ENCODE assay signal across 12 mouse cellular contexts in the genomic region with DNA sequence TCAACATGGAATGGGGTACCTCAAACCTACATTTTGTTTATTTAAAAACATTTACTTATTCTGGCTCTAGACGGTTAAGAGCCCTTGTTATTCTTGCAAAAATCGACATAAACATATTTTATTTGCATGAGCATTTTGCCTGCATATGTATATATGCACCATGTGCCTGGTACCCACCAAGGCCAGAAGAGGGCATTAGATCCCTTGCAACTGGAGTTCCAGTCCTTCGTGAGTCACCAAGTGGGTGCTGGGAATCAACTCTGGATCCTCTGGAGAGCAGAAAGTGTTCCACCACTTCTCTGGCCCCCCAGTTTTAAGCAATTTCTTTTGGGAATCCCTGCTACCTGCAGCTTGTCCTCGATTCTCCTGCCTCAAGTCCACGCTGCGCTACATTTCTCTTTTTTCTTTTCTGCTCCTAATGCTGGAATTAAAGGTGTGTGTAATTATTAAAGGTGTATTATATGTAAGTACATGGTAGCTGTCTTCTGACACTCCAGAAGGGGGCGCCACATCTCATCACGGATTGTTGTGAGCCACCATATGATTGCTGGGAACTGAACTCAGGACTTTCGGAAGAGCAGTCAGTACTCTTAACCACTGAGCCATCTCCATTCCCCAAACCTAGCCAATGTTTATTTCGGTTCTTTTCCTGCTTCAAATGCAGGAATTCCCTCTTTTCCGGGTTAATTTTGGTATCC. TPM values are rescaled to one million over a fixed set of nuclear protein-coding genes. Genes with fewer than 3 reads are reported as not detected.
DNase-seq lines count a peak whose midpoint lies in the region; ATAC-seq and TF ChIP-seq lines count a peak whose summit lies in the region.
"Had no signal": no experiment of that assay in that cellular context is flagged by ENCODE, and none has a peak within 500 bp of the region (broad histone marks: within the 10 kb centered on the region; RNA-seq: fewer than 3 reads in every experiment).

No protein-coding gene starts in this region.

- H3K4me1 ChIP-seq in heart, adult 2 months (ENCODE audit: control insufficient read depth, insufficient read depth, low read length) = no peaks in the 10 kb centered on the region
- H3K4me1 ChIP-seq in limb, embryonic 12.5 days (replicated peaks) = peaks cover 11% of the 10 kb centered on the region
- peaks cover 9% of the 10 kb centered on the region for H3K4me1 ChIP-seq in stomach, postnatal 0 days (replicated peaks; ENCODE audit: control insufficient read depth, insufficient read depth)

- no peak for DNase-seq in heart, adult 2 months
- no peak for DNase-seq in heart, adult 18-20 months
- peak; percentile 27 for DNase-seq in thymus, postnatal 14 days
- no peak for DNase-seq in thymus, adult 18-20 months
- DNase-seq in stomach, postnatal 0 days (ENCODE audit: low spot score) = no peak
- DNase-seq in kidney, adult 18-20 months = no peak
- DNase-seq: adrenal gland, postnatal 25 days; gastrocnemius, postnatal 25 days; thymus, adult 2 months had no signal

- 92% methylated on average over 11 of the region's 11 CpGs for WGBS in heart, adult 2 months
- 91% methylated on average over 11 of the region's 11 CpGs for WGBS in limb, embryonic 12.5 days
- WGBS in stomach, postnatal 0 days = 92% methylated on average over 11 of the region's 11 CpGs

- no peaks in the 10 kb centered on the region for H3K27me3 ChIP-seq in heart, adult 2 months (ENCODE audit: control insufficient read depth, insufficient read depth, low read length)
- H3K27me3 ChIP-seq in limb, embryonic 12.5 days = 0 out of 2 replicates have a peak, but pooled peaks cover 3% of the 10 kb centered on the region
- no peaks in the 10 kb centered on the region for H3K27me3 ChIP-seq in stomach, postnatal 0 days (ENCODE audit: control insufficient read depth, insufficient read depth, low read length)

- no peak for ATAC-seq in limb, embryonic 12.5 days (ENCODE audit: insufficient number of reproducible peaks, insufficient read depth, low FRiP score, low TSS enrichment, low read depth)
- no peak for ATAC-seq in stomach, postnatal 0 days (ENCODE audit: low FRiP score, low TSS enrichment)
- no peak for ATAC-seq in frontal cortex, adult (ENCODE audit: low TSS enrichment)
- ATAC-seq: inflammation-experienced regulatory T-cells, adult 6 months had no signal

- no peak overlapping the region for H3K4me3 ChIP-seq in heart, adult 2 months
- H3K4me3 ChIP-seq in limb, embryonic 12.5 days (replicated peaks) = no peak overlapping the region; the same call in 1 of the 2 replicates
- no peak overlapping the region for H3K4me3 ChIP-seq in stomach, postnatal 0 days (ENCODE audit: low read depth, low read length)

- no peaks in the 10 kb centered on the region for H3K9me3 ChIP-seq in limb, embryonic 12.5 days
- no peaks in the 10 kb centered on the region for H3K9me3 ChIP-seq in stomach, postnatal 0 days (ENCODE audit: control insufficient read depth, low read length)

- no peak overlapping the region for H3K27ac ChIP-seq in heart, adult 2 months
- no peak overlapping the region for H3K27ac ChIP-seq in limb, embryonic 12.5 days
- H3K27ac ChIP-seq in stomach, postnatal 0 days (replicated peaks) = no peak overlapping the region

- TF ChIP-seq EP300 in heart, adult 2 months (IDR thresholded peaks at IDR 0.05; ENCODE audit: insufficient read depth, low read depth, low read length) = no peak
- no peak for TF ChIP-seq EP300 in stomach, postnatal 0 days (optimal IDR thresholded peaks at IDR 0.05)

- no peak overlapping the region for H3K9ac ChIP-seq in heart, adult 2 months (ENCODE audit: low read depth, low read length)
- no peak overlapping the region for H3K9ac ChIP-seq in limb, embryonic 12.5 days (replicated peaks)
- no peak overlapping the region for H3K9ac ChIP-seq in stomach, postnatal 0 days (ENCODE audit: low read length)

- peak overlapping the region; percentile 91 for H3K4me2 ChIP-seq in limb, embryonic 12.5 days
- no peak overlapping the region for H3K4me2 ChIP-seq in stomach, postnatal 0 days (replicated peaks; ENCODE audit: low read depth)

- TF ChIP-seq POLR2A in heart, adult 2 months (IDR thresholded peaks at IDR 0.05; ENCODE audit: insufficient read depth, low read depth, low read length) = 0 out of 2 replicates have a peak, but pooled peaks have one; percentile 29

- no peaks in the 10 kb centered on the region for H3K36me3 ChIP-seq in heart, adult 2 months (ENCODE audit: control insufficient read depth, insufficient read depth, low read length)
- peaks cover 4% of the 10 kb centered on the region; the same call in 1 of the 2 replicates for H3K36me3 ChIP-seq in limb, embryonic 12.5 days
- no peaks in the 10 kb centered on the region for H3K36me3 ChIP-seq in stomach, postnatal 0 days (ENCODE audit: control insufficient read depth, insufficient read depth, low read length)

- H3K79me2 ChIP-seq in heart, adult 2 months (replicated peaks; ENCODE audit: control insufficient read depth, insufficient read depth, low read length) = no peaks in the 10 kb centered on the region

- intact Hi-C loops in heart, adult 2 months (cut with DNase I) = no loop called here

- TF ChIP-seq CTCF in heart, adult 2 months (IDR thresholded peaks at IDR 0.05) = peak; percentile 41
- peak; percentile 32 for TF ChIP-seq CTCF in stomach, postnatal 0 days (IDR thresholded peaks at IDR 0.05; ENCODE audit: low read depth)

RNA-seq across cellular contexts. Expression of a gene that starts 14.8 kb away (rescaled TPM):
- total RNA-seq in heart, adult 2 months (2021) = 1 to 10 TPM; 3.4 to 5.4 TPM
- polyA plus RNA-seq in heart, adult 2 months (2012; rRNA removed) = 4.5 and 5.7 TPM in 2 replicates
- 1 to 10 TPM; 1.8 to 2.1 TPM for total RNA-seq in heart, adult 18-20 months (2021)
- polyA plus RNA-seq in limb, embryonic 12.5 days (2016; fragmentation: Nextera tagmentation; extraction: Ambion mirVana) = 5.6 and 5.9 TPM in 2 replicates
- polyA plus RNA-seq in stomach, postnatal 0 days (2015; fragmentation: Nextera tagmentation; extraction: Ambion mirVana) = 2.9 and 4.2 TPM in 2 replicates

RNA-seq across cellular contexts. Expression of a gene that starts 23.6 kb away (rescaled TPM):
- 10 to 100 TPM; 15.7 to 16.5 TPM for total RNA-seq in heart, adult 2 months (2021)
- polyA plus RNA-seq in heart, adult 2 months (2012; rRNA removed) = 19.2 and 23.0 TPM in 2 replicates
- 10 to 100 TPM; 15.4 to 18.7 TPM for total RNA-seq in heart, adult 18-20 months (2021)
- 178 and 209 TPM in 2 replicates for polyA plus RNA-seq in limb, embryonic 12.5 days (2016; fragmentation: Nextera tagmentation; extraction: Ambion mirVana)
- polyA plus RNA-seq in stomach, postnatal 0 days (2015; fragmentation: Nextera tagmentation; extraction: Ambion mirVana) = 70.1 and 72.8 TPM in 2 replicates

RNA-seq across cellular contexts. Expression of a gene that starts 23.7 kb away (rescaled TPM):
- 10 to 100 TPM; 22.6 to 28.7 TPM for total RNA-seq in heart, adult 2 months (2021)
- 22.3 and 36.0 TPM in 2 replicates for polyA plus RNA-seq in heart, adult 2 months (2012; rRNA removed)
- total RNA-seq in heart, adult 18-20 months (2021) = 10 to 100 TPM; 28.1 to 34.4 TPM
- polyA plus RNA-seq in limb, embryonic 12.5 days (2016; fragmentation: Nextera tagmentation; extraction: Ambion mirVana) = 54.6 and 56.3 TPM in 2 replicates
- 53.6 and 55.1 TPM in 2 replicates for polyA plus RNA-seq in stomach, postnatal 0 days (2015; fragmentation: Nextera tagmentation; extraction: Ambion mirVana)

RNA-seq across cellular contexts. Expression of a gene that starts 23.9 kb away (rescaled TPM):
- total RNA-seq in heart, adult 2 months (2021) = 1 to 10 TPM; 1.9 to 2.0 TPM
- polyA plus RNA-seq in heart, adult 2 months (2012; rRNA removed) = 0.35 TPM in 1 of 2 replicates, not detected in the other
- total RNA-seq in heart, adult 18-20 months (2021) = 1 to 10 TPM; 1.8 to 1.9 TPM
- polyA plus RNA-seq in limb, embryonic 12.5 days (2016; fragmentation: Nextera tagmentation; extraction: Ambion mirVana) = 1.7 and 2.0 TPM in 2 replicates
- polyA plus RNA-seq in stomach, postnatal 0 days (2015; fragmentation: Nextera tagmentation; extraction: Ambion mirVana) = 0.68 TPM in 1 of 2 replicates, not detected in the other

RNA-seq across cellular contexts. Expression of a gene that starts 24.9 kb away (rescaled TPM):
- total RNA-seq in heart, adult 2 months (2021) = 10 to 100 TPM; 18.1 to 26.3 TPM
- polyA plus RNA-seq in heart, adult 2 months (2012; rRNA removed) = 1.3 and 1.5 TPM in 2 replicates
- total RNA-seq in heart, adult 18-20 months (2021) = 10 to 100 TPM; 18.4 to 22.1 TPM
- polyA plus RNA-seq in limb, embryonic 12.5 days (2016; fragmentation: Nextera tagmentation; extraction: Ambion mirVana) = 13.1 and 17.7 TPM in 2 replicates
- 3.1 and 6.2 TPM in 2 replicates for polyA plus RNA-seq in stomach, postnatal 0 days (2015; fragmentation: Nextera tagmentation; extraction: Ambion mirVana)
